Mouse (Mus musculus) testis, adult 2 months (tissue): ENCODE results near the gene Ugt1a7c.

Experiments
- CTCF ChIP-seq: fragments of 200-500 bp; IDR thresholded peaks from 2 replicates; pipeline ENCODE4 v1.5.1; 2012; ENCODE audit warnings: low read depth, mild to moderate bottlenecking, inconsistent platforms, low read length, moderate library complexity; ENCODE audit not compliant: control insufficient read depth, insufficient read depth, insufficient replicate concordance
- POLR2A ChIP-seq: fragments of 200-500 bp; IDR thresholded peaks from 2 replicates; pipeline ENCODE4 v1.6.1; 2012; ENCODE audit warnings: low read depth, mild to moderate bottlenecking, inconsistent platforms, low read length, moderate library complexity; ENCODE audit not compliant: control insufficient read depth

DNA sequence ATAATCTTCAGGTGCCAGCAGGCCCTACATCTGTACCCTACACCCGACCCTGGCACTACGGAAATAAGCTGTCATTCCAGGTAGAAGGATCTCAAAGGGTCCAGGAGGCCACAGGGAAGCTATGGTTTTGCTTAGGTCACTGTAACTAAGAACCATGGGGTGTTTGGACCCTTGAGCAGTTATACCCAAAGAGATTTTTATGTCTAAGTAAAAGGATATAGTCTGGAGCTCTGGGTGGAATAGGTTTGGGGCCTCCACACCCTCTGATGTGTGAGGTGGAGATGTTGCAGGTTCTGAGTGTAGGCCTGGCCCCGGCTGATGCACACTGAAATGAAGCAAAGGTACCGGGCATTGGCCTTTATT is 139.4 kb downstream of the Ugt1a7c start:
- TF ChIP-seq CTCF (no peak), POLR2A (no peak)
